Mouse (Mus musculus): ENCODE measurements around the gene Mrpl48. TPM values are rescaled to one million over a fixed set of nuclear protein-coding genes. Genes with fewer than 3 reads are reported as not detected.

The Mrpl48 gene
- polyA plus RNA-seq (2015; fragmentation: Nextera tagmentation; extraction: Ambion mirVana) = 81.2 and 92.4 TPM in 2 replicates

- Histone ChIP-seq H3K4me3 (replicated peaks) (peak within 1 kb of the TSS; percentile 72), H3K4me2 (peak within 1 kb of the TSS; percentile 75), H3K36me3 (no peaks in the 10 kb centered on the region), H3K27me3 (no peaks in the 10 kb centered on the region), H3K9me3 (replicated peaks) (no peaks in the 10 kb centered on the region), H3K27ac (peak within 1 kb of the TSS; percentile 99), H3K9ac (peak within 1 kb of the TSS; percentile 97), H3K4me1 (peaks cover 13% of the 10 kb centered on the region)
- WGBS = under 1% methylated on average over 43 of the region's 43 CpGs
- ATAC-seq (replicated peaks; ENCODE audit: low FRiP score) = peak; percentile 47
Measured at GRCm38 (mm10) chr7:100608130-100608741, at the start of gene Mrpl48. Mrpl48 (minus strand) TSS chr7:100608301.

GRCm38 (mm10) chr7:100656739-100657138, 48.6 kb upstream of the Mrpl48 start:
- no peak overlapping the region for H3K27ac ChIP-seq
- no peak overlapping the region for H3K4me2 ChIP-seq
- no peak overlapping the region for H3K4me3 ChIP-seq (replicated peaks)
- H3K9me3 ChIP-seq (replicated peaks) = no peaks in the 10 kb centered on the region
- H3K27me3 ChIP-seq = no peaks in the 10 kb centered on the region
- peaks cover 18% of the 10 kb centered on the region for H3K4me1 ChIP-seq
- no peak for ATAC-seq (replicated peaks; ENCODE audit: low FRiP score)
- H3K36me3 ChIP-seq = no peaks in the 10 kb centered on the region
- 37% methylated on average over 5 of the region's 5 CpGs for WGBS
- no peak overlapping the region for H3K9ac ChIP-seq

GRCm38 (mm10) chr7:100654441-100654840, 46.3 kb upstream of the Mrpl48 start:
- 86% methylated on average over 8 of the region's 8 CpGs for WGBS

GRCm38 (mm10) chr7:100653480-100654266, 45.6 kb upstream of the Mrpl48 start:
- 88% methylated on average over 9 of the region's 9 CpGs for WGBS
- H3K27me3 ChIP-seq = no peaks in the 10 kb centered on the region
- no peaks in the 10 kb centered on the region for H3K36me3 ChIP-seq
- no peak overlapping the region for H3K9ac ChIP-seq
- H3K27ac ChIP-seq = no peak overlapping the region
- ATAC-seq (replicated peaks; ENCODE audit: low FRiP score) = no peak
- H3K4me3 ChIP-seq (replicated peaks) = no peak overlapping the region
- H3K4me1 ChIP-seq = peaks cover 23% of the 10 kb centered on the region
- H3K4me2 ChIP-seq = no peak overlapping the region
- no peaks in the 10 kb centered on the region for H3K9me3 ChIP-seq (replicated peaks)

More at GRCm38 (mm10) chr7:100654441-100654840, 46.3 kb upstream of the Mrpl48 start:
- Histone ChIP-seq H3K4me3 (replicated peaks) (no peak overlapping the region), H3K27ac (no peak overlapping the region), H3K9ac (no peak overlapping the region), H3K4me2 (no peak overlapping the region), H3K4me1 (peaks cover 24% of the 10 kb centered on the region), H3K27me3 (no peaks in the 10 kb centered on the region), H3K36me3 (no peaks in the 10 kb centered on the region), H3K9me3 (replicated peaks) (no peaks in the 10 kb centered on the region)
- ATAC-seq (replicated peaks; ENCODE audit: low FRiP score) = no peak

GRCm38 (mm10) chr7:100651011-100651410, 42.9 kb upstream of the Mrpl48 start:
- Histone ChIP-seq H3K9me3 (replicated peaks) (no peaks in the 10 kb centered on the region), H3K9ac (no peak overlapping the region), H3K36me3 (no peaks in the 10 kb centered on the region; the same call in 1 of the 2 replicates), H3K4me2 (no peak overlapping the region), H3K27ac (no peak overlapping the region), H3K27me3 (no peaks in the 10 kb centered on the region), H3K4me1 (0 out of 2 replicates have a peak, but pooled peaks cover 9% of the 10 kb centered on the region), H3K4me3 (replicated peaks) (no peak overlapping the region)
- WGBS = 61% methylated on average over 4 of the region's 4 CpGs
- ATAC-seq (replicated peaks; ENCODE audit: low FRiP score) = 0 out of 2 replicates have a peak, but pooled peaks have one; percentile 2

- Histone ChIP-seq H3K9ac (no peak overlapping the region), H3K4me2 (no peak overlapping the region), H3K27ac (no peak overlapping the region), H3K36me3 (no peaks in the 10 kb centered on the region; the same call in 1 of the 2 replicates), H3K27me3 (no peaks in the 10 kb centered on the region), H3K4me1 (0 out of 2 replicates have a peak, but pooled peaks cover 9% of the 10 kb centered on the region), H3K4me3 (replicated peaks) (no peak overlapping the region), H3K9me3 (replicated peaks) (no peaks in the 10 kb centered on the region)
- 76% methylated on average over 6 of the region's 6 CpGs for WGBS
- ATAC-seq (replicated peaks; ENCODE audit: low FRiP score) = no peak
Measured at GRCm38 (mm10) chr7:100650421-100650820, 42.3 kb upstream of the Mrpl48 start.

- Histone ChIP-seq H3K4me1 (0 out of 2 replicates have a peak, but pooled peaks cover 9% of the 10 kb centered on the region), H3K4me2 (no peak overlapping the region), H3K9me3 (replicated peaks) (no peaks in the 10 kb centered on the region), H3K36me3 (no peaks in the 10 kb centered on the region; the same call in 1 of the 2 replicates), H3K9ac (no peak overlapping the region), H3K27ac (peak overlapping the region; percentile 41; the same call in 1 of the 2 replicates), H3K27me3 (no peaks in the 10 kb centered on the region), H3K4me3 (replicated peaks) (no peak overlapping the region)
- no peak for ATAC-seq (replicated peaks; ENCODE audit: low FRiP score)
- 48% methylated on average over 8 of the region's 8 CpGs for WGBS
Measured at GRCm38 (mm10) chr7:100649826-100650225, 41.7 kb upstream of the Mrpl48 start.

GRCm38 (mm10) chr7:100649095-100649494, 41.0 kb upstream of the Mrpl48 start:
- no peak for ATAC-seq (replicated peaks; ENCODE audit: low FRiP score)
- Histone ChIP-seq H3K4me1 (0 out of 2 replicates have a peak, but pooled peaks cover 9% of the 10 kb centered on the region), H3K27me3 (no peaks in the 10 kb centered on the region), H3K9me3 (replicated peaks) (no peaks in the 10 kb centered on the region), H3K4me3 (replicated peaks) (no peak overlapping the region), H3K27ac (peak overlapping the region; percentile 41; the same call in 1 of the 2 replicates), H3K4me2 (no peak overlapping the region), H3K36me3 (no peaks in the 10 kb centered on the region; the same call in 1 of the 2 replicates), H3K9ac (no peak overlapping the region)
- 73% methylated on average over 4 of the region's 4 CpGs for WGBS

- no peak overlapping the region for H3K4me2 ChIP-seq
- peaks cover 7% of the 10 kb centered on the region for H3K36me3 ChIP-seq
- ATAC-seq (replicated peaks; ENCODE audit: low FRiP score) = no peak; the same call in 1 of the 2 replicates
- 0 out of 2 replicates have a peak, but pooled peaks cover 7% of the 10 kb centered on the region for H3K4me1 ChIP-seq
- no peaks in the 10 kb centered on the region for H3K27me3 ChIP-seq
- no peaks in the 10 kb centered on the region for H3K9me3 ChIP-seq (replicated peaks)
- H3K4me3 ChIP-seq (replicated peaks) = no peak overlapping the region
- no peak overlapping the region for H3K27ac ChIP-seq
- H3K9ac ChIP-seq = no peak overlapping the region
- WGBS = 42% methylated on average over 3 of the region's 3 CpGs
Measured at GRCm38 (mm10) chr7:100645147-100645546, 37.0 kb upstream of the Mrpl48 start.

- WGBS = 80% methylated on average over 4 of the region's 4 CpGs
- H3K4me1 ChIP-seq = no peaks in the 10 kb centered on the region
- H3K27ac ChIP-seq = no peak overlapping the region
- H3K9ac ChIP-seq = no peak overlapping the region
- no peak for ATAC-seq (replicated peaks; ENCODE audit: low FRiP score)
- H3K27me3 ChIP-seq = no peaks in the 10 kb centered on the region
- no peaks in the 10 kb centered on the region for H3K9me3 ChIP-seq (replicated peaks)
- H3K4me3 ChIP-seq (replicated peaks) = no peak overlapping the region
- H3K4me2 ChIP-seq = no peak overlapping the region
- H3K36me3 ChIP-seq = peaks cover 21% of the 10 kb centered on the region
Measured at GRCm38 (mm10) chr7:100642413-100642812, 34.3 kb upstream of the Mrpl48 start.

GRCm38 (mm10) chr7:100637657-100638056, 29.6 kb upstream of the Mrpl48 start:
- H3K27ac ChIP-seq = no peak overlapping the region
- H3K9me3 ChIP-seq (replicated peaks) = no peaks in the 10 kb centered on the region
- 4% methylated on average over 1 of the region's 1 CpGs for WGBS
- peaks cover 39% of the 10 kb centered on the region for H3K36me3 ChIP-seq
- no peaks in the 10 kb centered on the region for H3K27me3 ChIP-seq
- H3K4me2 ChIP-seq = no peak overlapping the region
- no peak for ATAC-seq (replicated peaks; ENCODE audit: low FRiP score)
- no peak overlapping the region for H3K9ac ChIP-seq
- H3K4me1 ChIP-seq = no peaks in the 10 kb centered on the region
- no peak overlapping the region for H3K4me3 ChIP-seq (replicated peaks)

- peak; percentile 87 for ATAC-seq (replicated peaks; ENCODE audit: low FRiP score)
- 0 out of 2 replicates have a peak overlapping the region, but pooled peaks have one; percentile 20 for H3K27ac ChIP-seq
- 55% methylated on average over 3 of the region's 3 CpGs for WGBS
- no peaks in the 10 kb centered on the region for H3K27me3 ChIP-seq
- H3K36me3 ChIP-seq = peaks cover 11% of the 10 kb centered on the region; the same call in 1 of the 2 replicates
- no peak overlapping the region for H3K9ac ChIP-seq
- H3K4me3 ChIP-seq (replicated peaks) = no peak overlapping the region
- peaks cover 8% of the 10 kb centered on the region for H3K4me1 ChIP-seq
- H3K9me3 ChIP-seq (replicated peaks) = no peaks in the 10 kb centered on the region
- no peak overlapping the region for H3K4me2 ChIP-seq
Measured at GRCm38 (mm10) chr7:100624538-100624937, 16.4 kb upstream of the Mrpl48 start.

Measured in kidney, embryonic 15.5 days (tissue).